Mouse (Mus musculus) kidney, postnatal 14 days (tissue): ENCODE results near the gene Arid3a.
A peak's percentile ranks its signal among the peaks of the same experiment; 100 is the strongest.

Source experiments
- DNase-seq: peaks from one replicate; pipeline ENCODE4 v3.0.0; 2022; ENCODE audit warnings: mixed read lengths

The Arid3a gene

DNA sequence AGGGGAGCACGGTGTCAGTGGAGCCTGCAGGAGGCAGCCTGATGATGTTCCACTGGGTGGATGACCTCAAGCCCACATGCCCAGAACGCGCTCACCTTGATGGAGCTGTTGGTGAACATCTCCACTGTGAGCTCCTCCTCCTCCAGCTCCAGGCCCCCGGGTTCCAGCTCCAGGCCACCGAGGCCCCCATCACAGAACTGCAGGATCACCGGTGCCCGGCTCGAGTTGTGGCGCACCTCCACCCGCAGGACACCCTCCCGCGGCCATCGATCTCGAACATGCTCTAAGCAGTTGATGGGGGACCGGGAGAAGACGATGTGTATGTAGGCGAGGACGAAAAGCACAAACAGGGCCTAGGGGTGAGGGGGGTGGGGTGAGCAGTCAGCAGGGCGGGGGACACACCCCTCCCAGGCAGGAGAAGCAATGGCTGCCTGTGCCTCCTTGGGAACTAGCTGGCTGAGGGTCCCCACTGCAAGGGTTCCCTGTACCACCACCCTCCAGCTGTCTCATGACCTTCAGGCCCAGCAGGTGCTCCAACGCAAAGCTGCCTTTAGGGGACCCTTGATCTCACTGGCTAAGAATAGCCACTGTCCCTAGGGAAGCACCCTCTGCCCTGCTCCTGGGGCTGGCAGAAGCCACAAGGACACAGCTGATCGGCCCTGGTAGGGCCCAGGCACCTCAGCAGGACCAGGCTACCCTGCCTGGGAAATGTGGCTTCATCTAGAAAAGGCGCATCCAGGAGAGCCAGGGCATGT, 52.7 kb downstream of the Arid3a start:
- no peak for DNase-seq

DNA sequence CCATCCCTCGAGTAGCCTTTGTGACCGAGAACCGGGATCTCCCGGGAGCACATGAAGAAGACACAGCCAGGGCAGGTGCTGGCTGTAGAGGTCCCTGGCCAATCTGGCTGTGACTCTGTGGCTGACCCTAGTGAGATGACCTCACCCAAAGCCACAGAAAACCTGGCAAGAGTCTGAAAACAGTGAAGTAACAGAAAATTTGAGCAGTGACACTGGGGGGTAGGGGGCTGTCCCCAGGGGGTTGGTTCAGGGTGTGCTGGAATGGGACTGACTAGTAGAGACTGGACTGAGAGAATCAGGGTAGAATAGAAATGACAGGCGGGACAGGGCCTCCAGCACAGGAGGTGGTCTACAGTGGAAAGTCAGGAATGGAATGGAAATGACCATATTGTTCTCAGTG, 56.4 kb downstream of the Arid3a start:
- no peak for DNase-seq

DNA sequence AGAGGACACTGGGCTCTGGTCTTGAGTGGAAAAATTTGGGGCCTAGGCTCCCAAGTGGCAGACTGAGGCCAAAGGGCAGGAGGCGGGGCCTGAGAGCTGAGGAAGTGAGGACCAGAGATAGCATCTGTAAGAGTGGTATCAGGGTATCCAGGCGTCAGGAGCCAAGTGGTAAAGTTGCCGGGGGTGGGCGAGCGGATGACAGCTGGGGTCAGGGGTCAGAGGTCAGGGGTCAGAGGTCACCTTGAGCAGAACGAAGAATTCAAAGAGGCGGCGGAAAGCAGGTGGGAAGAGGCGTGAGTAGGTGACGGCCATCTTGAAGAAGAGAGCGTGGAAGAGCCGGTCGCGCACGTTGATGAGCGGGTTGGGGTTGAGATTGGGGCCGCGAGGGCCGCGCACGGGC, 56.8 kb downstream of the Arid3a start:
- DNase-seq = peak; percentile 83

DNA sequence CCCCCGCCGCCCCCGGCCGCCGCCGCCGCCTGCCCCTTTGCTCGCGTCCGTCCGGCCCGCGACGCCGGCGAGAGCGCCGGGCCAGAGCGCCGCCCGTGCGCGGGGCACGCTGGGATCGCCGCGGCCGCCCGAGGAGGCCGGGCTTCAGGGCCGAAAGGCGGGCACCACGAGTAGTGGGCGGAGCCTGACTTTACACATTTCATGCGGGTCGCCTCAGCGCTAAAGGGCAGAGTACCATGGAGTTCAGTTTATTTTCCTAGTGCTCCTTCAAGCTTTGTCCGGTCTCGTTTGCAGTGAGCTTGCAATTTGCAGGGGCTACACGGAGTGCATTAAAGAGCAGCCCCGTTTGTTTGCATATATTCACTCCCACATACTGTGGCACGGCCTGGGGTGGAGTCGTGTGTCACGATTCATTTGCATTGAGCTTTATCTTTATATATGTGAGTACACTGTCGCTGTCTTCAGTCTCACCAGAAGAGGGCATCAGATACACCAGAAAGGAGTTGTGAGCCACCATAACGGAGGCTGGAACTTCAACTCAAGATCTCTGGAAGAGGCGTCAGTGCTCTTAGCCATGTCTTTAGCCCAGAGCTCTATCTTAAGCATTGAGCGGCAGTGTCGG, 57.5 kb downstream of the Arid3a start, which contains the start of gene Tmem259:
TSS of gene Tmem259 (minus strand) at position 136 of the 622 bp plus-strand sequence.
- DNase-seq = peak; percentile 94

DNA sequence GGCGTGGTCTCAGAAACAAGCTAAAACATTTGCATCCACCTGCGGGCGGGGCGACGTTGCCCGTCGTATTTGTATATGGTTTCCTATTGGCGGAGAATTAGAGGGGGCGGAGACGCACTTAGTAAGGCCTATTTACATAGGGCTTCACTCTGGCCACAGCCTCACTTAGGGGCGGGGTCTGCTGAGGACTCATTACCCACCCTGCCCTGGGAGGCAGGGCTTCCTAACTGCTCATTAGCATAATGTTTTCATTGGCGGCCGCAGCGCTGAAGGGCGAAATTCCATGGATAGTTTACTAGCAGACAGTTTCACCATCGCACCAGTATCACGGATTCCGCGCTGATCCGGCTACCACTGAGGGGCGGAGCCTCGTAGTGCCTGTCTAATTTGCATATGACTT, 58.0 kb downstream of the Arid3a start:
- peak; percentile 99 for DNase-seq

DNA sequence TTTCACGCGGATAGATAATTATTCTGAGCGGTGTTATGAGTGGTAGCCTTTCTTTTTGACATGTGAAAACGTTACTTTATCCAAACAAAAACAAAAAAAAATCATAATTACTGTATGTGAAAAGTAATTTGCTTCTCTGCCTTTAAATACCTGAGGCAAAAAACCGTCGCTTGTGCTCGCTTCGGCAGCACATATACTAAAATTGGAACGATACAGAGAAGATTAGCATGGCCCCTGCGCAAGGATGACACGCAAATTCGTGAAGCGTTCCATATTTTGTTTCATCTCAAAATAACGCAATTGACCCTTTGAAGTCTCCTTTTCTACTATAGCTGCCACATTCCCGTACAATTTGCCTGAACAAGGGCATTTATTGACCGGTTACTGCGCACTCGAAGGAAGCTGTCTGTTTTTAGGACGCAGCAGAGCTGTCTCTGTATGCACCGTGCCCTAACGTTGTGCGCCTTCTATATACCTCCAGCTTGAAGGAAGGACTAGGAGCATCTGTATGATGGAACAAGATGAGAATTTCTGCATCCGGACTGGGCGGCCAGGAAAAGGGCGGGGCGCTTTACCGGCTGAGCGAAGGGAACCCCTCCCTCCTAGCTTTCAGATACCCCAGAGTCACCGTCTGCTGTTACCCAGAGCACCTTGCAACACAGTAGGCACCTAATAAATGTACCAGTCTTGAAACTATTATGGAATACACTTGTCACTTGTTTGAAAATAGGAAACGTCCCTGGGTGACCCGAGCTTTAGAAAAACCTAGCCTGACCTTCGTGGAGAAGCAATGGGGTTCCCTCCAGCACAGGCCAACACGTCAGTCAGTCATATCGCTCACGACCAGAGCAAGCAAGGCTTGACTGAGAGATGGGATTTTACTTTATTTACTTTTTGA, 58.7 kb downstream of the Arid3a start:
- DNase-seq = peak; percentile 65

DNA sequence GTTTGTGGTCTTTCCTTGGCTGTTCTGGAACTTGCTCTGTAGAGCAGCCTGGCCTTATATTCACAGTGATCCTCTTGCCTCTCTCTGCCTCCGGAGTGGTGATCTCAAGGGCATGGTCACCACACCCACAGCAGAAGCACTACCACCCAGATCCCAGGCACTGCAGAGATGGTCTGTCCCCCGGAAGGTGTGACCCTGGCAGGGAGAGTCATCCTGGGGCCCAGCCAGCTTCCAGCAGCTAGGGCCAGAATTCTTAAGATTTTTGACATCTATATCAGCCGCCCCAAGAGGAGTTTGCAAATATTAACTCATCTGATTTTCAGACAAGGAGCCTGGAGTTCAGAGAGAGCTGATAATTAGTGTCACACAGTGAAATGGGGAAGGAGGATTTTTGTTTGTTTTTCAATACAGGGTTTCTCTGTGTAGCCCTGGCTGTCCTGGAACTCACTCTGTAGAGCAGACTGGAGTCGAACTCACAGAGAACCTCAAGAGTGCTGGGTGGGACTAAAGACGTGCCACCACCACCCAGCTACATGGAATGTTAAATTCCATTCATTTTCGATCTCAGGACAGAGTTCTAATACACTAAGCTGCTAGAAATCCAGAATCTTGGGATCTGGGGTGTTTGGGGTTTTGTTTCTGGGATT, 59.5 kb downstream of the Arid3a start:
- no peak for DNase-seq

DNA sequence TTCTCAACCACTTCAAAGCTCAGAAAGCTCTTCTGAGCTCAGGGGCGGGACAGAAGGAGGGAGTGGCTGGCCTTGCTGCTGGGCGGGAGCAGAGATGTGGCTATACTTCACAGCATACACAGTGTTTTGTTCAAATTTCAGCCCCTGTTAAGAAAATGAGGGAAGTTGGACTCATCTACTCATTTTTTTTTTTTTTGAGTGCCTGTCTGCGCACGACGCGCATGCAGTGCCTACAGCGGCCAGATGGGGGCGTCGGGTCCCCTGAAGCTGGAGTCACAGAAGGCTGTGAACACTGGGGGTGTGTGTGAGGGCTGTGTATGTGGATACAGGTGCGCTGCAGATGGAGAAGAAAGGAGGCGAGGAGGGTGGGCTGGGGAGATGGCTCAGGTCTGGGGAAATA, 60.1 kb downstream of the Arid3a start:
- DNase-seq = peak; percentile 90

DNA sequence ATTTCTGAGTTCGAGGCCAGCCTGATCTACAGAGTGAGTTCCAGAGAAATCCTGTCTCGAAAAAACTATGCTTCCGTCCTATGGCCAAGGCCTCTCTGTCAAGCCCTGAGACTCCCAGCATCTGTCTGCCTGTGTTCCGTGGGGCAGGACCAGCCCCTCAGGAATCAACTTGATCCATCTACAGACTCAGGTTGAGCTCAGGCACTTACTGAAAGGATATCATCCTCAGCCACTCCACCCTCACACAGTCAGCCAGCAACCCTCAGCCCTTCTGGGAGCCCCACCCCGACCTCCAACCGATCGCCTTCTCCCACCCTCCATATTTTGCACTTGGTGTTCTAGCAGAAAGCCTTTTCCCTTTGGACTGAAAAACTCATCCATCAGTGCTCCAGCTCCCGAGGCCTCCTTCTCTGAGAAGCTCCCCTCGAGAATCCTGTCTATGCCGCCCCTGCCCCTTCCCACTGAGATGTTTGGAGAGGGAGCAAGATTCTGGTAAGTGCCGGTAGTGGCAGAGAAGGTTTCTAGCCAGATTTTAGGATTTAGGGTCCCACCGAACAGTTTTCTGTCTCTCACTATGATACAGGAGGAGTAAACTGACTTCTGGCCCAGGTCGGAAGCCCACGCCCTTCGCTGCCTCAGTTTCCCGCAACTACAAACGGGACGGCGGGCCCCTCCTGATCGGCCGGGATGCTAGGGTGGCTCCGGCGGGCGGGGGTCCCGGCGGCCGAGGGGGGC, 61.1 kb downstream of the Arid3a start:
- DNase-seq = no peak

DNA sequence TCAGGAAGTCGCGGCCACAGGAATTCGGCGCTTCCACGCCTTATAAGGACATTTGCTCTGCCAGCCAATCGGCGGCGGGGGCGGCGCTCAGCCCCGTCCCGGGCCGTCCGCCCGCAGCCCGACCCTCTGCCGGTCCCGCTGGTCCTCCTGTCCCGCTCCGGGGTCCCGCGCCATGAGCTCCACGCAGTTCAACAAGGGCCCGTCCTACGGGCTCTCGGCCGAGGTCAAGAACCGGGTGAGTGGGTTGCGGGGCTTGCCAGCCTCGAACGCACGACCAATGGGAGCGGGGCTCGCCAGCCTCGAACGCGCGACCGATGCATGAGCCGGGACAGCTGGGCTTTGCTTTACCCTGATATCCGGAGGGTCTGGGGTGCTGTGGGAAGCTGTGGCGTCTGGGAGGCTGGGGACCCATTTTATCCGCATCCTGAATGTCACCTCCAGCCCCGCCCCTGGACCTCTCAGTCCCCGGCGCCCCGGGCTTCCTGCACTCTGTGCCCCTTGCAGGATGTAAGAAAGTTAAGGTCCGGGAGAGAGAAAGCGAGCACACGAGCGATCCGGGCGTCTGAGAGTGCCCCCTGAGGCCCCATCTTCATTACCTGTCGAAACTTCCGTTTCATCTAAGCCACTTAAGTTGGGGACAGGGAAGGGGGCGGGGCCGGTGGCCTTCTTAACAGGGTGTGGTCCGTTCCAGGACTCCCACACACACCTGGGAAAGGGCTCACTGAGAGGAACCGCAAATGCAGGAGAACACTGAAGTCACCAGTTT, 61.8 kb downstream of the Arid3a start, which contains the start of gene Cnn2:
TSS of gene Cnn2 (plus strand) at position 79 of the 766 bp plus-strand sequence.
- DNase-seq = peak; percentile 87

DNA sequence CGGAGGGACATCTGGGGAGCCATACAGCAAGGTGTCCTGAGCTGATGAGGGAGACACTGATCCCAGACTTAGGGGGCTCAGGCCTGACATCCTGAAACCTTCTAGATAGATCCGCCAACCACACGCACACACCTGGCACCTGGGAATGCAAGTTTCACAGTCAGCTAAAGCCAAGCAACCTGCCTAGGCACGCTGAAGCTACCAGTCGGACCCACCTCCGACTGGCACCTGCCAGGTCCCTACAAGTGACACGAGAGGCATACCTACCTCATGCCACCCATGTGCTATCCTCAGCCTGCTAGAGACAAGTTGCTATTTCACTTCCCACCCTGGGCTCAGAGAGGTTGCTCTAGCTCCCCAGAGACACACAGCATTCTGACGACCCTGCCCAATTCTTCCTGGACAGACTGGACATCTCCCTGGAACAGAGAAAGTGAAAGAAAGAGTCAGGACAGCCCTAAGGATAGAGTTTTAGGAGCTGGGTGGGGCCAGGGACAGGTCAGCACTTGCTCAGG, 62.5 kb downstream of the Arid3a start:
- DNase-seq = no peak

DNA sequence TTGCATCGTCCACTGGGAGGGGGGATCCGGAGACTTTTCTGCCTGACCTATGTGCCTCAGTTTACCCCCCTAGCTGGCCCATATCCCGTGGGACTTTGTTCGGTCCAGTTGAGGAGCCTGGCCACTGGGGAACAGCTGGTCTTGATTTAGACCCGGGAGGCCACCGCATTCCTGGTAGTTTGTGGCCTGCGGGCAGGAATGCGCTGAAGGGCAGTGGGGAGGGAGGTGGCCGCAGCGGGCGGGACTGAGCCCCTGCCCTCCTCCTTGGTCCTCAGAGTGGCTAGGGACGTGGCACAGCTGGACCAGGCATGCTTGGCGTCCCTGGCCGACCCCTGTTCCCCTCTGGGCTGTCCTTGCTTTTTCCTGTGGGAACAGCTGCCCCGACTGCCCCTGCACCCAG, 63.0 kb downstream of the Arid3a start:
- peak; percentile 63 for DNase-seq

DNA sequence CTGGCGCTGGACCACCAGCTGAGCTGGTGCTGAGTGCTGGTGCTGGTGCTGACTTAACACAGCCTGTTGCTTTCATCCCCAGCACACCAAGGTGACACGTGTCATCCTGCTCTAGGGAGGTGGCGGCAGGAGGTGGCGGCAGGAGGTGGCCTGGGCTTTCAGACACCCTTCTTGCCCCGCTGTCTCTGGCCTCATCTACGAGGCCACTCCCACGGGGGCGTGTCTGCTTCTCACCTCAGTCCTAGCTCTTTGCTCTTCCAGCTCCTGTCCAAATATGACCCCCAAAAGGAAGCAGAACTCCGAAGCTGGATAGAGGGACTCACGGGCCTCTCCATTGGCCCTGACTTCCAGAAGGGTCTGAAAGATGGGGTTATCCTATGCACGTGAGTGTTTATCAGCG, 64.3 kb downstream of the Arid3a start:
- no peak for DNase-seq

DNA sequence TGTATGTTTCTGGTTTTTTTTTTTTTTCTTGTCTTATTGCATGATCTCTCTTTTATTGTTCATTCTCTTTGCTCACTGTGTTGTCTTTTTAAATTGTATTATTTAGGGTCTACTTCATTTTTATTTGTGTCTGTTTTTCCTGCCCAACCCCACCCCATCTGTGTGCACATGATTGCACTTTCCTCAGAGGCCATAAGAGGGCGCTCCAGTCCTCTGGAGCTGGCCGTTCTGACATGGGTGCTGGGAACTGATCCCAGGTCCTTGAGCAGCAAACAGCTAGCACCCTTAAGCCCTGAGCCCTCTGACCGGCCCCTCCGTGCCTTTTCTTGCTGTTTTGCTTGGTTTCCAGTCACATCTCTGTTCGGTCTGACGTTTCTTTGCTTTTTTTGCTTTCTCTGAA, 64.7 kb downstream of the Arid3a start:
- no peak for DNase-seq

DNA sequence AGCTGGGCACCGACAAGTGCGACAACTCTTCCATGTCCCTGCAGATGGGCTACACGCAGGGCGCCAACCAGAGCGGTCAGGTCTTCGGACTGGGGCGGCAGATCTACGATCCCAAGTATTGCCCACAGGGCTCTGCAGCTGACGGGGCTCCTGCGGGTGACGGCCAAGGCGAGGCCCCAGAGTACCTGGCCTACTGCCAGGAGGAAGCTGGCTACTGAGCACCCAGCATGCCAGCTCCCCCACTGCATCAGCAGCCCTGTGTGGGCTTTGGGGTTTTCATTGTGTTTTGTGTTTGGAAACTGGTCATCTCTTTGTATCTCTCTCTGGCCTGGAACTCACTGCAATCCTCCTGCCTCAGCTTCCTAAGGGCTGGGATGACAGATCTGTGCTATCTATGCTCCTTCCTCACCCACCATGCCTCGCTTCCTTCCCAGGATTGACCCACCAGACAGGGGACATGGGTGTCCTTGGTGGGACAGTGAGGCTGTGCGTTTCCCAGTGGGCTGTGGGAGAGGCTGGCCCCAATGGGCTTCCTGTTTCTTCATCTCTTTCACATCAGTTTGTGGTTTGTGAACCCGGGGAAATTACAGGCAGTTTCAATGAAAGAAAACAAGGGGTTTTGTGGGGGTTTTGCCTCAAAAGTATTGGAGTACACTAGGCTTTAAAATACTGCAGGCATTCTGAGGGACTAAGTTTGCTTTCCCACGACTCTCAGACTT, 67.7 kb downstream of the Arid3a start:
- DNase-seq = peak; percentile 64

DNA sequence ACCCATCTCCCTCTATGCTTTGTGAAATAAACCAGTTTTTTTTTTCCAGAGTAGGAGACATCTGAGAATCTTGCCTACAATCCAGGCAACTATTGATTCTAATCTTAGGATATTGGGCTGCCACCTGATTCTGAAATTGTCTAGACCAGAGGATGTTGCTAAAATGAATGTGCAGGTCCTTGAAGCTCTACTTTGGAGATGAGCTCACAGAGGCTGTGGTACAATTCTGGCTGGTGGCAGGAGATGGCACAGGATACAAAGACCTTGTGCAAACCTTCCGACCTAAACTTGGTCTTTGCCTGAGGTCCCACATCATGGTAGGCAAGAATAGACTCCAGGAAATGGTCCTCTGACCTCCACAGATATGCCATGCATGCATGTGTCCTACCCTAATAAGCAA, 68.8 kb downstream of the Arid3a start:
- DNase-seq = no peak

DNA sequence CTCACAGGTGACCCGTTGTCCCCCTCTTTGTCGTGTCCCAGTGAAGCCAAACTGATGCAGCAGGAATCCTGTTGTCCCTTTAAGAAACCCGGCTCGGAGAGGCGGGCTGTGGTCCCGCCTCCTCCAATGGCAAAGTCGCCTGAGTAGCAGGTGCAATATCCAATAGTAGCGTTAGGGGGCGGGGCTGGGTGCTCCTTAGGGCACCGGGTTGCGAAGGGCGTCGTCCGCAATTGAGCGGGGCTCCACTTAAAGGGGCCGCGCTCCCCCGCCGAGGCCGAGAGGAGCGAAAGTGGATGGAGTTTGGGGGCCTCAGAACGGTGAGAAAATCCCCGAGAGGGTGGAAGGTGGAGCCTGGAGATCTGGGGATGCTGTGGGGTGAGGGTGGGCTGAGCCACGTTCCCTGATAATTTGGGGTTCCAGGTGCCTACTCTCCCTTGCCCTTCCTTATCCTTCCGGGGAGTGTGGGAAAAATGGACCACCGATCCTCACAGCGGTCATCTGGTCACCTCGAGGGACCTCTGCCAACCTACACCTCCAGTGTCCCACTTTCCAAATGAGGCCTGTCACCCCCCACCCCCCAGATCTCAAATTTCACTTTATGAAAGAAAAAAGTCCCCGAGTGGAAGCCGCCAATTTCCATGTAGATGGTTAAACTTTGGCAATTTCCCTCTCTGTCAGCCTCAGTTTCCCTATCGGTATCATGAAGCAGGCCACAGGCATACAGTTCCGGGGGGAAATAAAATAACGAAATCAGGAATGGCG, 69.6 kb downstream of the Arid3a start, which contains the start of gene Abca7:
TSS of gene Abca7 (plus strand) at position 223 of the 762 bp plus-strand sequence.
- peak; percentile 97 for DNase-seq

DNA sequence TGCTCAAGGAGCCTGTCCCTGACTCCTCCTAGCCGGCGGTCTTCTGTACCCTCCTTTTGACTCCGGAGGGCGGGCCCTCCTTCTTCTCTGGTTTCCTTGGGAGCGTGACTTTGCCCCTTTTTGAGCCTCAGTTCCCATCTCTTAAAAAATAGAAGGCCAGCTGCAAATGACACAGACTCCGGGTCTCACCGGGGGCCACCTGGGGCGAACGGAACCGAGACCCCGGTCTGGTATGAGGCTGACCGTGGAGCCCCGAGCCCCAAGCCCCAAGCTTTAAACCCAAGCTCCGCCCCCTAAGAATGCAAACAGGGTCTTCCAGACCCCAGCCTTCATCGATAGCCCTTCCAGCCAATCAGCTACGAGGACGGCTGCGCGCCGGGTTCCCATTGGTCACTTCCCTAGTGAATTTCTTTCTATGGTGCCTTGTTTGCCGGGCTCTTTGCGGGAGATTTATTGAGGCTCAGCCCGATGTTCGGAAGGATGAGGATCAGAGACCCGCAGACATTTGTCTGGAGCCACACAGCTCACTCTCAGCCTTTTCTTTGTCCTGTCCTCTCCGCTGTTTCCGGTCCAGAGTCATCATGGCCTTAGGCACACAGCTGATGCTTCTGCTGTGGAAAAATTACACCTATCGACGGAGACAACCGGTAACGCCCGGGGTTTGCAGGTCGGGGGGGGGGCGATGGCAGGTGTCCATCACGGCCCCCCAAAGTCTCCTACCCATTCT, 70.4 kb downstream of the Arid3a start:
- peak; percentile 80 for DNase-seq

DNA sequence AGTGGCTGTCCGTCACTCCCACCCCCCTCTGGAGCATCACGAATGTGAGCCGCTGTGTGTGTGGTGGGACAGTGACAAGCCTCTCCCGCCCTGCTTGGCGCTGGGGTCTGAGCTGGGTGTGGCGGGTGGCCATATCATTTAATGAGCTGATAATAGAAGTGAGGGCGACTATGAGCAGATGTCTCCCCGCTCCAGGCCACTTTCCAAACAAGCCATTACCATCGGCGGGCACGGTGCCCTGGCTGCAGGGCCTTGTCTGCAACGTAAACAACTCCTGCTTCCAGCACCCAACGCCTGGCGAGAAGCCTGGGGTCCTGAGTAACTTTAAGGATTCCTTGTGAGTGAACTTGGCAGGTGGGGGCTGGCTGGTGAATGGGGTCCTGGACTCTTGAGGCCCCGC, 71.0 kb downstream of the Arid3a start:
- no peak for DNase-seq
